Comparison of ENCODE assay signal across 9 mouse cellular contexts in genomic region chr4:81498133-81498532, GRCm38 (mm10). TPM values are rescaled to one million over a fixed set of nuclear protein-coding genes. Genes with fewer than 3 reads are reported as not detected.
DNase-seq lines count a peak whose midpoint lies in the region; ATAC-seq and TF ChIP-seq lines count a peak whose summit lies in the region.
"Had no signal": no experiment of that assay in that cellular context is flagged by ENCODE, and none has a peak within 500 bp of the region (broad histone marks: within the 10 kb centered on the region; RNA-seq: fewer than 3 reads in every experiment).

No protein-coding gene starts in this region.

- H3K27ac ChIP-seq in hindbrain, embryonic 14.5 days = no peak overlapping the region
- H3K27ac ChIP-seq in hindbrain, embryonic 10.5 days = no peak overlapping the region
- H3K27ac ChIP-seq in lung, embryonic 14.5 days (ENCODE audit: low read depth) = no peak overlapping the region
- H3K27ac ChIP-seq: stomach, embryonic 15.5 days had no signal

- H3K27me3 ChIP-seq in hindbrain, embryonic 14.5 days (ENCODE audit: control insufficient read depth, insufficient read depth, low read length) = no peaks in the 10 kb centered on the region
- no peaks in the 10 kb centered on the region for H3K27me3 ChIP-seq in hindbrain, embryonic 10.5 days (ENCODE audit: insufficient read depth, poor library complexity, severe bottlenecking)
- H3K27me3 ChIP-seq in lung, embryonic 14.5 days (ENCODE audit: insufficient read depth, low read length) = no peaks in the 10 kb centered on the region
- H3K27me3 ChIP-seq: stomach, embryonic 15.5 days had no signal

- WGBS in hindbrain, embryonic 14.5 days = 53% methylated on average over 2 of the region's 2 CpGs
- WGBS in hindbrain, embryonic 10.5 days = 52% methylated on average over 2 of the region's 2 CpGs
- WGBS in lung, embryonic 14.5 days = 22% methylated on average over 2 of the region's 2 CpGs

- no peaks in the 10 kb centered on the region for H3K4me1 ChIP-seq in hindbrain, embryonic 14.5 days (replicated peaks; ENCODE audit: control insufficient read depth, insufficient read depth, low read length)
- no peaks in the 10 kb centered on the region for H3K4me1 ChIP-seq in hindbrain, embryonic 10.5 days (replicated peaks)
- no peaks in the 10 kb centered on the region for H3K4me1 ChIP-seq in lung, embryonic 14.5 days (ENCODE audit: insufficient read depth)
- H3K4me1 ChIP-seq: stomach, embryonic 15.5 days had no signal

- peak; percentile 32 for DNase-seq in cerebellum, adult 9-10 months
- no peak for DNase-seq in cerebellum, postnatal 4 days (ENCODE audit: low spot score in 2 of 2)
- peak; percentile 74 for DNase-seq in hindbrain, embryonic 14.5 days (ENCODE audit: low spot score)
- no peak for DNase-seq in hindbrain, embryonic 10.5 days (ENCODE audit: low spot score)
- DNase-seq in lung, embryonic 14.5 days = peak; percentile 88
- DNase-seq in lung, adult 18-20 months = no peak
- peak; percentile 8 for DNase-seq in lung, postnatal 36 days
- no peak for DNase-seq in T-cell, adult 2 months (ENCODE audit: low spot score)

- H3K4me2 ChIP-seq in hindbrain, embryonic 14.5 days (replicated peaks) = no peak overlapping the region
- H3K4me2 ChIP-seq in lung, embryonic 14.5 days = no peak overlapping the region
- H3K4me2 ChIP-seq: stomach, embryonic 15.5 days had no signal

- TF ChIP-seq CTCF in lung, embryonic 14.5 days (IDR thresholded peaks at IDR 0.05; ENCODE audit: low read depth) = peak; percentile 73

- no peak for ATAC-seq in hindbrain, embryonic 14.5 days (ENCODE audit: low FRiP score)
- ATAC-seq in lung, embryonic 14.5 days (ENCODE audit: insufficient read depth) = 0 out of 2 replicates have a peak, but pooled peaks have one; percentile 49

- no peak overlapping the region for H3K4me3 ChIP-seq in hindbrain, embryonic 14.5 days (replicated peaks; ENCODE audit: low read length)
- no peak overlapping the region for H3K4me3 ChIP-seq in hindbrain, embryonic 10.5 days
- no peak overlapping the region for H3K4me3 ChIP-seq in lung, embryonic 14.5 days (ENCODE audit: low read depth, low read length)
- H3K4me3 ChIP-seq: stomach, embryonic 15.5 days had no signal

- H3K9ac ChIP-seq in hindbrain, embryonic 14.5 days = no peak overlapping the region
- H3K9ac ChIP-seq in lung, embryonic 14.5 days = no peak overlapping the region
- H3K9ac ChIP-seq: stomach, embryonic 15.5 days had no signal

- H3K36me3 ChIP-seq in hindbrain, embryonic 14.5 days (replicated peaks; ENCODE audit: control insufficient read depth, insufficient read depth) = no peaks in the 10 kb centered on the region
- no peaks in the 10 kb centered on the region for H3K36me3 ChIP-seq in hindbrain, embryonic 10.5 days
- H3K36me3 ChIP-seq in lung, embryonic 14.5 days (ENCODE audit: insufficient read depth) = no peaks in the 10 kb centered on the region
- H3K36me3 ChIP-seq: stomach, embryonic 15.5 days had no signal

- no peaks in the 10 kb centered on the region for H3K9me3 ChIP-seq in hindbrain, embryonic 14.5 days (ENCODE audit: control insufficient read depth, low read length)
- no peaks in the 10 kb centered on the region for H3K9me3 ChIP-seq in hindbrain, embryonic 10.5 days
- no peaks in the 10 kb centered on the region for H3K9me3 ChIP-seq in lung, embryonic 14.5 days (ENCODE audit: low read depth, low read length)
- H3K9me3 ChIP-seq: stomach, embryonic 15.5 days had no signal

RNA-seq across cellular contexts. Expression of gene Mpdz, which starts 55.5 kb away (rescaled TPM):
- polyA plus RNA-seq in hindbrain, embryonic 14.5 days (2014; fragmentation: Nextera tagmentation; extraction: Ambion mirVana) = 15.1 and 16.2 TPM in 2 replicates
- polyA plus RNA-seq in hindbrain, embryonic 10.5 days (2016; fragmentation: Nextera tagmentation; extraction: Ambion mirVana) = 35.1 and 44.2 TPM in 2 replicates
- polyA plus RNA-seq in lung, embryonic 14.5 days (2014; fragmentation: Nextera tagmentation; extraction: Ambion mirVana) = 45.1 and 52.1 TPM in 2 replicates

Comparison
In these comparisons a context has a peak if more than half of its experiments do, and no peak if none do; other contexts are left out.
1. DNase-seq: peak in cerebellum, adult 9-10 months (single experiment), hindbrain, embryonic 14.5 days (single experiment), lung, embryonic 14.5 days (single experiment) and lung, postnatal 36 days (single experiment); none in cerebellum, postnatal 4 days (0 of 2), hindbrain, embryonic 10.5 days (single experiment), lung, adult 18-20 months (0 of 2) and T-cell, adult 2 months (single experiment).